Mouse (Mus musculus): ENCODE measurements at regions not wholly inside any gene's neighbourhood (a gene's known extent, or its start where the extent isn't known, plus 50 kb on each side); places are given as distances from the start of the nearest gene placed in this dataset.

DNA sequence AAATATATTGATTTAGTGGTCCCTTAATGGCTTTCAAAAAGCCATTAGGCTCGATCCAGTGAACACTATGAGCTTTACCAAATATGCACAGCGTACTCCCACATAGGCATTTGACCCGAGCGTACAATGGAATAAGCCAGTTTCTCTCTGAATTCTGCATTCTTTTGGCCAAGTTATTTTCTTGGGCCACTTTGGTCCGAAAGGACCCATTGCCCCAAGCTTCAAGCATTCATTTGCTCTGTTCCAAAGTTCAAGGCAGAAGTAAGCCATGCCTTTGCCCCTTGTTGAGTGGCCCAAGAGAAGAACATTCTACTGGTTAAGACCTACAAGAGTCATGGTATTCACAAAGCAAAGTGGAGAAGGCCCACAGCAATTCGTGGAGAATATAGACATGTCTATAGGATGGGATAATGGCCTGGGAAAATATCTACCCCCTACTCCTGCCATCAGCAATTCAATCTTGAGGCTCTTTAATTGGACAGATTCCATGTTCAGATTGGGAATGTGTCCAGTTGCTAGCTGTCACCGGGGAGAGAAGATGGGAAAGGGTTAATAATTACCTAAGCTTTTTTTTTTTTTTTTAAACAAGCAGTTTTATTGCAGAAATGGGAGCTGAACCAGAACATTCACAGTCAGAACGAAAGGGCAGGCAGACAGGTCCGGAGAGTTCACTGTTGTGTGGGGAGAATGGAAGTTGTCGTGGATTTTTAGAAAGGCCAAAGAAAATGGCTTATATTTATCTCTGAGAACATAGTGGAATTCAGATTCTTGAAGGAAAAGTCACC is 175.5 kb upstream of the Nr2f2 start:
- H3K4me3 ChIP-seq (replicated peaks), result no peak overlapping the region
- no peaks in the 10 kb centered on the region for H3K4me1 ChIP-seq (replicated peaks)
- 56% methylated on average over 10 of the region's 10 CpGs for WGBS (ENCODE audit: insufficient replicate concordance)
- no peaks in the 10 kb centered on the region for H3K9me3 ChIP-seq (replicated peaks)
- no peaks in the 10 kb centered on the region for H3K36me3 ChIP-seq (replicated peaks)
- H3K4me2 ChIP-seq, result no peak overlapping the region
- H3K27me3 ChIP-seq, result no peaks in the 10 kb centered on the region
- H3K27ac ChIP-seq (replicated peaks), result no peak overlapping the region
- no peak for ATAC-seq (ENCODE audit: insufficient read depth)
- H3K9ac ChIP-seq, result no peak overlapping the region

DNA sequence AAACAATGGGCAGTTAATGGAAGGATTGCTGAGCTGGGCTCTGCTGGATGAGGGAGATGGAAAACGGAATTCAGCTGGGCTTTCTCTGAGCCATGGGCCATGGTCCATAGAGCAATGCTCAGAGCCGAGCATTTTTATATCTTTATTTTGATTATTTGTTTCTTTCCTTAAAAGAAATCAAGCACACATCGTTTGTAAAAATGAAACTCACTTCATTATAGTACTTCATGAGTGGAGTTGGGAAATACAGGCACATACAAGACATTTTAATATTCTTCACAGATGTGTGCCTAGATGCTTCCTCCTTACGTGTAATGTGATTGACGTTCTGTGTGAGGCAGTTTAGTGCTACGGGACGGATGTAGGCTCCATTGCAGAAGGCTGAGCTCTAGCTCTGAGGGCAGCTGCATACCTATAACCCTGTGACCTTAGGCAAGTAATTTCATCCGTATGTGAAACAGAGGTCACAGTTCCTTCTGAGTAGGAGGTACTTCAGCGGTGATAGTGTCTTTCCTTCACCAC is 172.6 kb upstream of the Nr2f2 start:
- no peaks in the 10 kb centered on the region for H3K27me3 ChIP-seq
- no peak overlapping the region for H3K27ac ChIP-seq (replicated peaks)
- H3K36me3 ChIP-seq (replicated peaks), result no peaks in the 10 kb centered on the region
- 51% methylated on average over 9 of the region's 9 CpGs for WGBS (ENCODE audit: insufficient replicate concordance)
- no peaks in the 10 kb centered on the region for H3K9me3 ChIP-seq (replicated peaks)
- ATAC-seq (ENCODE audit: insufficient read depth), result no peak
- H3K4me2 ChIP-seq, result no peak overlapping the region
- H3K4me3 ChIP-seq (replicated peaks), result no peak overlapping the region
- H3K9ac ChIP-seq, result no peak overlapping the region
- no peaks in the 10 kb centered on the region for H3K4me1 ChIP-seq (replicated peaks)

DNA sequence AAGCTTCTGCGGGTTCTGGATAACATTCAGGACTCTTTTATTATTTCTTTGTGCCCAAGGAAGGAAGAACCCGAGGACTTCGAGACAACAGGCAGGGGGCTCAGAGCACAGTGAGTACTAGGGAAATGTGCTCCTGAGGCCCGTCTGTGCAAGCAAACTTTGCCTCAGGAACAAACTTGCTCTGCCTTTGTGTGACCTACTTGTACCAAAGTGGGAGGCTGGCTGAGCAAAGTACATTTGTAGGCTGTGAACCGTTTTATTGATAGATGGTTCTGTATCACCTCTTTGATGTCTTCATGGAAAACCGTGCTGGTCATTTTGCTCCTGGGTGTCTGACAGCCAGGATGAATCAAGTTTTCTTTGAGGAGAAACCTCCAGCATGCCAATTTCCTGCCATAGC is 169.5 kb upstream of the Nr2f2 start:
- Histone ChIP-seq H3K9me3 (replicated peaks) (no peaks in the 10 kb centered on the region), H3K27me3 (no peaks in the 10 kb centered on the region), H3K4me3 (replicated peaks) (no peak overlapping the region), H3K36me3 (replicated peaks) (no peaks in the 10 kb centered on the region), H3K27ac (replicated peaks) (no peak overlapping the region), H3K4me1 (replicated peaks) (no peaks in the 10 kb centered on the region), H3K4me2 (no peak overlapping the region), H3K9ac (no peak overlapping the region)
- WGBS (ENCODE audit: insufficient replicate concordance), result 49% methylated on average over 6 of the region's 6 CpGs
- no peak for ATAC-seq (ENCODE audit: insufficient read depth)

DNA sequence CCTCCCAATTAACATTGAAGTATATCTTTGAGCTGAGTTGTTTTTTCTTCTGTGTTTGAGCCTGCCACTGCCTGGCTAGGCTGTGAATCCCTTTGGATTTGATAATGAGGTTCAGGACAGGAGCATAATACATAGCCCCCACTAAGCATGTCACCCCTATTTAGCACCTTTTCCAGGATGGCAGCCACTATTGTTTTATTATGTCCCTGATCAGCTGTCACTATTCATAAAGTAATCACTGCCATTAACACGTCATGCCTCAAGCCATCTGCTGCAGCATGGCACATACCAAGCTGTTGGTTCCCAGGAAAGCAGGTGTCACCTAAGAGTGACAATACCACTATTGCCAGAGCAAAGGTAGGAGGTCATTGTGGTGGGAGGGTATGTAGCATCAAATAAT is 167.0 kb upstream of the Nr2f2 start:
- H3K4me2 ChIP-seq, result no peak overlapping the region
- 57% methylated on average over 1 of the region's 1 CpGs for WGBS (ENCODE audit: insufficient replicate concordance)

DNA sequence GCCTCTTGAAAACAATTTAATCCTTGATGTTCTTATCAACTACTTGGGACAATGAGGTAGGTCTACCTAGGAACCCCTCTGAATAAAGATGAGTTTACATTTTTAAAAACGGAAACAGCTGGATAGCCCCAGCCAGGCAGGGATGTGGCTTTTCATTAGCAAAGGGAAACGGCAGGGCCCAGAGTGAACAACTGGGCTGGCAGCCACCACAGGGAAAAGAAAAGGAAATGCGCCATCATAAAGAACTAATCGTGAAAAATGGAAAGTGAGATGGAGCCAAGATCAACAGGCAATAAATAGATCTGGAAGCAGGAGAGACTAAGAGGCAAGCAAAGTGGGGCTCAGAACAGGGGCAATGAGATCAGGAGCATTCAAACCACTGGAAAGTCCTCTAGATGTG is 161.4 kb upstream of the Nr2f2 start:
- no peak overlapping the region for H3K9ac ChIP-seq
- no peaks in the 10 kb centered on the region for H3K27me3 ChIP-seq
- no peaks in the 10 kb centered on the region for H3K36me3 ChIP-seq (replicated peaks)
- no peak overlapping the region for H3K4me2 ChIP-seq
- ATAC-seq (ENCODE audit: insufficient read depth), result no peak
- 54% methylated on average over 4 of the region's 4 CpGs for WGBS (ENCODE audit: insufficient replicate concordance)
- H3K4me3 ChIP-seq (replicated peaks), result no peak overlapping the region
- H3K27ac ChIP-seq (replicated peaks), result no peak overlapping the region
- no peaks in the 10 kb centered on the region for H3K9me3 ChIP-seq (replicated peaks)
- H3K4me1 ChIP-seq (replicated peaks), result no peaks in the 10 kb centered on the region

More for the DNA sequence above, 167.0 kb upstream of the Nr2f2 start:
- Histone ChIP-seq H3K4me3 (replicated peaks) (no peak overlapping the region), H3K9me3 (replicated peaks) (no peaks in the 10 kb centered on the region), H3K27ac (replicated peaks) (no peak overlapping the region), H3K36me3 (replicated peaks) (no peaks in the 10 kb centered on the region), H3K9ac (no peak overlapping the region), H3K27me3 (no peaks in the 10 kb centered on the region), H3K4me1 (replicated peaks) (no peaks in the 10 kb centered on the region)
- ATAC-seq (ENCODE audit: insufficient read depth), result no peak

DNA sequence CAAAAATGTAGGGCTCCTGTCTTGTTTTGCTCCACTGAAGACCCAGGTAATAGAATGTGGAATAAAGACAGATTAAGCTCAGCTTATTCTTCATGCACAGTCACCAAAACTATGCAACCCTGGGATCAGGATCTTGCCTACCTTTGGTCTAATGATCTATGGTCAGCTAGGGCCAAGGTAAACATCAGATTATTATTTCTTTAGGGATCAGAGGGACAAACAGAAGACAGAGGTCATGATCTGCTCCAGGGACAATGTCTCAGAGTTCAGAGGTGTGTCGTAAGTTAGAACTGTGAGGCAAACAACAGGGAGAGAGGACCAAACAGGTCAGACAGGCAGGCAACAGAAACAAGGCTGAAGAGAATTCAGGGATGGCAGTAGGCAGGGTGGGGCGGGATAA is 158.8 kb upstream of the Nr2f2 start:
- H3K4me2 ChIP-seq, result no peak overlapping the region
- no peaks in the 10 kb centered on the region for H3K36me3 ChIP-seq (replicated peaks)
- no peaks in the 10 kb centered on the region for H3K27me3 ChIP-seq
- no peaks in the 10 kb centered on the region for H3K9me3 ChIP-seq (replicated peaks)
- 58% methylated on average over 2 of the region's 2 CpGs for WGBS (ENCODE audit: insufficient replicate concordance)
- H3K4me1 ChIP-seq (replicated peaks), result no peaks in the 10 kb centered on the region
- no peak for ATAC-seq (ENCODE audit: insufficient read depth)
- H3K27ac ChIP-seq (replicated peaks), result no peak overlapping the region
- no peak overlapping the region for H3K9ac ChIP-seq
- H3K4me3 ChIP-seq (replicated peaks), result no peak overlapping the region

DNA sequence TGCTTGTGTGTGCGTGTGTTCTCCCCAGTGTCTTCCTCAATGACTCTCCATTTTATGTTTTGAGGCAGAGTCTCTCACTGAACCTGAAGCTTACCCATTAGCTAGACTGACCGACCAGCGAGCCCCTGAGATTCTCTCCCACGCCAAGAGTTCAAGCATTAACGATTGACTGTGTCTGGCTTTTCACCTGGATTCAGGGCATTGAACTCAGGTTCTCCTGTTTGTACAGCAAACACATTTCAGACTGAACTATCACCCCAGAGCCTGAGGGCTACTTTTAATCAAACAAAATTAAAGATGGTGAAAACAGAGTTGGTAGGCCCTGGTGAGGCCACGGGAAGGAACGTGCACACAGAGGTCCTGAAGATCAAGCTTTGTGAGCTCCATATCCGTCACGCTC is 158.2 kb upstream of the Nr2f2 start:
- H3K4me3 ChIP-seq (replicated peaks), result no peak overlapping the region
- H3K4me2 ChIP-seq, result no peak overlapping the region
- no peaks in the 10 kb centered on the region for H3K9me3 ChIP-seq (replicated peaks)
- WGBS (ENCODE audit: insufficient replicate concordance), result 57% methylated on average over 9 of the region's 9 CpGs
- H3K27me3 ChIP-seq, result no peaks in the 10 kb centered on the region
- no peak; the same call in 1 of the 2 replicates for ATAC-seq (ENCODE audit: insufficient read depth)
- H3K27ac ChIP-seq (replicated peaks), result no peak overlapping the region
- no peak overlapping the region for H3K9ac ChIP-seq
- no peaks in the 10 kb centered on the region for H3K36me3 ChIP-seq (replicated peaks)
- H3K4me1 ChIP-seq (replicated peaks), result no peaks in the 10 kb centered on the region

DNA sequence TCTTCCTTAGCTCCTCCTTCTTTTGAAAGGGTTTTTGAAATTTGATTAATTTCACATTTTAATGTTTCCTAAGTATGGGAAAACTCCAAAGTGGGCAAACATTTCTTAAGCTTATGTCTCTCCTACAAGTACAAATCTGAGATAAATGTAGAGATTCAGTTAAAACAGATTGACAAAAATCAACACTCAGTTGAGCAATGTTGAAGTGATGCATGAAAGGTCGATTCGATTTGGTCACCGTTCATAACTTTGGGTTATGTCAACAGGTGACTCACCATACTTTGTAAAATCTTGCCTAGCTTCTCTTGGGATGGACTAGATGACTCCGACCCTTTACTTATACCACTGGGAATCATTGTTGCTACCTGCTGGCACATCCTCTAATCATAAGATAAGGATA is 157.7 kb upstream of the Nr2f2 start:
- Histone ChIP-seq H3K4me2 (no peak overlapping the region), H3K4me3 (replicated peaks) (no peak overlapping the region), H3K9ac (no peak overlapping the region), H3K27me3 (no peaks in the 10 kb centered on the region), H3K27ac (replicated peaks) (no peak overlapping the region), H3K9me3 (replicated peaks) (no peaks in the 10 kb centered on the region), H3K36me3 (replicated peaks) (no peaks in the 10 kb centered on the region), H3K4me1 (replicated peaks) (no peaks in the 10 kb centered on the region)
- WGBS (ENCODE audit: insufficient replicate concordance), result 66% methylated on average over 4 of the region's 4 CpGs
- ATAC-seq (ENCODE audit: insufficient read depth), result no peak

DNA sequence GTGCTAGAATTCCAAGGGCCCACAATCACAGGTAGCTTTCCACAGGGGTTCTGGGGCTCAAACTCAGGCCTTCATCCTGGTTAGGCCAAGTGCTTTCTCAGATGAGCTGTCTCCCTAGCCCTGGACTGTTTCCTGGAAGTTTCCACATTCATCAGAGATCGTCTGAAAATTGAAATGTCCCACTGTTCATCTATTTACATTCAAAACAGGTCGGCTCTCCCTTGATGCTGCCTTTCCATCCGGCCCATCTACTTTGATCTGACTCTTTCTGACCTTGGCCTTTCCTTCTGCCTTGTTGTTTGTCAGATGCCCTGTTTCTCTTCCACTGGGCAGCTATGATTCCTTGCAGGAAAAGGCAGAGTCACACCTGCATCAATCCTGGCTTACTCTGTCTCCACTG is 150.2 kb upstream of the Nr2f2 start:
- Histone ChIP-seq H3K36me3 (replicated peaks) (no peaks in the 10 kb centered on the region), H3K9me3 (replicated peaks) (no peaks in the 10 kb centered on the region), H3K27me3 (no peaks in the 10 kb centered on the region), H3K9ac (no peak overlapping the region), H3K4me1 (replicated peaks) (0 out of 2 replicates have a peak, but pooled peaks cover 4% of the 10 kb centered on the region), H3K27ac (replicated peaks) (no peak overlapping the region), H3K4me2 (no peak overlapping the region), H3K4me3 (replicated peaks) (no peak overlapping the region)
- WGBS (ENCODE audit: insufficient replicate concordance), result 43% methylated on average over 3 of the region's 3 CpGs
- ATAC-seq (ENCODE audit: insufficient read depth), result no peak

DNA sequence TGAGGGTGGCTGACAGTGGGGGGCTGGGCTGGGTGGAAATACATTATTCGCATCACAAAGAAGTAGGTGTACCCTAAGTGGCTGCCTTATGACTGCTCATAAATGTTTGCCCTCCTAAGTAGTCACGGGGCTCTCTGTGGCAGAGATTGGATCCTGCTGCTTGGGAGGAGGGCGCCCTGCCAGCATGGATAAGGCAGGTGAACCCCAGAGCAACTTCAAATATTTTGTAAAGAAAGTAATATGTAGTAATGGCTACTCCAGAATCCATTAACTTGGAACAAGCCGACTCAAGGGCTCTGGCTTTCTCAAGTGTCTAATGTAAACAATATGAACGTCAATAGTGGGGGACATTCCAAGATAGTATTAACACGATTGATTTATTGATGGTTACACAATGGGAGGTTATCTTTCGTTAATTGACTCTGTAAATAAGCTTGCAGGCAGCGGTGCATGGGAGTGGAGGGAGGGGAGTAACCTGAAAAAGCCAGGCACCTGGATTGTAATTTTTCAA is 148.9 kb upstream of the Nr2f2 start:
- Histone ChIP-seq H3K27me3 (no peaks in the 10 kb centered on the region), H3K4me1 (replicated peaks) (0 out of 2 replicates have a peak, but pooled peaks cover 4% of the 10 kb centered on the region), H3K27ac (replicated peaks) (no peak overlapping the region), H3K9me3 (replicated peaks) (no peaks in the 10 kb centered on the region), H3K9ac (no peak overlapping the region), H3K4me2 (no peak overlapping the region), H3K36me3 (replicated peaks) (no peaks in the 10 kb centered on the region), H3K4me3 (replicated peaks) (no peak overlapping the region)
- no peak for ATAC-seq (ENCODE audit: insufficient read depth)
- WGBS (ENCODE audit: insufficient replicate concordance), result 17% methylated on average over 8 of the region's 8 CpGs

DNA sequence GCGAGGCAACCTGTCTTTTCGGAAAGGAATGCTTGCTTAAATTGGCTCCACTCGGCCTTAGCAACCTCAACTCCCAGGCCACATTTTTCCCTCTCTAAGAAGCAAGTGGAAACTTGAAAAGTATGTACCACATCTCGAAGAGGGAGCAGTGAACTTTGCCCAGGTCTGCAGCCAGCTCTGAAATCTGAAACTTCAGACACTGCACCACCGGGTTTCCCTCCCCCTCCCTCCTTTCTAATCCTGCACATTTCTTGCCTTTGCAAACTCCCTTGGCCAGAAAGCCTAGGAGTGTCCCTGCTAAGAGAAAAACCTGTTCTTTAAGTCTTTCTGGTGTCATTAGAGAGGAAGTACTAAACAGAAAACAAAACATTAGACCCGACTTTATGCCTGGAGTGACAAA is 148.1 kb upstream of the Nr2f2 start:
- H3K36me3 ChIP-seq (replicated peaks), result no peaks in the 10 kb centered on the region
- no peak for ATAC-seq (ENCODE audit: insufficient read depth)
- 0 out of 2 replicates have a peak, but pooled peaks cover 4% of the 10 kb centered on the region for H3K4me1 ChIP-seq (replicated peaks)
- no peaks in the 10 kb centered on the region for H3K27me3 ChIP-seq
- no peak overlapping the region for H3K27ac ChIP-seq (replicated peaks)
- H3K4me2 ChIP-seq, result no peak overlapping the region
- no peak overlapping the region for H3K9ac ChIP-seq
- H3K4me3 ChIP-seq (replicated peaks), result no peak overlapping the region
- WGBS (ENCODE audit: insufficient replicate concordance), result 17% methylated on average over 6 of the region's 6 CpGs
- H3K9me3 ChIP-seq (replicated peaks), result no peaks in the 10 kb centered on the region
